Mouse (Mus musculus): ENCODE data around the gene Agpat1. TPM values are rescaled to one million over a fixed set of nuclear protein-coding genes. Genes with fewer than 3 reads are reported as not detected.

The Agpat1 gene
- polyA plus RNA-seq, 1 experiment = 330 TPM

GRCm38 (mm10) chr17:34583819-34584218 lies 20.2 kb upstream of the Agpat1 start:
- TF ChIP-seq CTCF (IDR thresholded peaks at IDR 0.05; ENCODE audit: extremely low read depth, insufficient read length, insufficient replicate concordance, low read depth, low read length) (no peak), POLR2A (IDR thresholded peaks at IDR 0.05; ENCODE audit: low read depth, low read length) (no peak)
- 93% methylated on average over 8 of the region's 8 CpGs for WGBS
- no peak overlapping the region for H3K4me3 ChIP-seq (ENCODE audit: low read depth, low read length)
- no peaks in the 10 kb centered on the region for H3K36me3 ChIP-seq (ENCODE audit: control insufficient read depth, insufficient read depth, low read length)
- no peaks in the 10 kb centered on the region for H3K27me3 ChIP-seq (ENCODE audit: control insufficient read depth, insufficient read depth, low read length)
- H3K27ac ChIP-seq (ENCODE audit: insufficient read depth, low read depth, low read length) = no peak overlapping the region
- H3K4me1 ChIP-seq (ENCODE audit: control insufficient read depth, insufficient read depth, insufficient read length, low read length) = peaks cover 7% of the 10 kb centered on the region

GRCm38 (mm10) chr17:34585121-34585520 lies 18.9 kb upstream of the Agpat1 start:
- Histone ChIP-seq H3K4me3 (ENCODE audit: low read depth, low read length) (no peak overlapping the region), H3K27me3 (ENCODE audit: control insufficient read depth, insufficient read depth, low read length) (no peaks in the 10 kb centered on the region), H3K36me3 (ENCODE audit: control insufficient read depth, insufficient read depth, low read length) (no peaks in the 10 kb centered on the region), H3K4me1 (ENCODE audit: control insufficient read depth, insufficient read depth, insufficient read length, low read length) (peaks cover 9% of the 10 kb centered on the region), H3K27ac (ENCODE audit: insufficient read depth, low read depth, low read length) (no peak overlapping the region)
- 94% methylated on average over 8 of the region's 8 CpGs for whole genome bisulfite sequencing
- TF ChIP-seq CTCF (IDR thresholded peaks at IDR 0.05; ENCODE audit: extremely low read depth, insufficient read length, insufficient replicate concordance, low read depth, low read length) (no peak), POLR2A (IDR thresholded peaks at IDR 0.05; ENCODE audit: low read depth, low read length) (no peak)

GRCm38 (mm10) chr17:34585877-34586771 lies 17.9 kb upstream of the Agpat1 start:
- H3K4me3 ChIP-seq (ENCODE audit: low read depth, low read length) = peak overlapping the region; percentile 96; the same call in 1 of the 2 replicates
- H3K27ac ChIP-seq (ENCODE audit: insufficient read depth, low read depth, low read length) = no peak overlapping the region
- H3K4me1 ChIP-seq (ENCODE audit: control insufficient read depth, insufficient read depth, insufficient read length, low read length) = peaks cover 11% of the 10 kb centered on the region
- TF ChIP-seq POLR2A (IDR thresholded peaks at IDR 0.05; ENCODE audit: low read depth, low read length) = no peak
- TF ChIP-seq CTCF (IDR thresholded peaks at IDR 0.05; ENCODE audit: extremely low read depth, insufficient read length, insufficient replicate concordance, low read depth, low read length) = no peak
- H3K27me3 ChIP-seq (ENCODE audit: control insufficient read depth, insufficient read depth, low read length) = no peaks in the 10 kb centered on the region
- no peaks in the 10 kb centered on the region for H3K36me3 ChIP-seq (ENCODE audit: control insufficient read depth, insufficient read depth, low read length)
- 57% methylated on average over 32 of the region's 32 CpGs for WGBS

GRCm38 (mm10) chr17:34586796-34587422 lies 17.2 kb upstream of the Agpat1 start:
- H3K4me1 ChIP-seq (ENCODE audit: control insufficient read depth, insufficient read depth, insufficient read length, low read length) = peaks cover 17% of the 10 kb centered on the region
- no peaks in the 10 kb centered on the region for H3K27me3 ChIP-seq (ENCODE audit: control insufficient read depth, insufficient read depth, low read length)
- no peaks in the 10 kb centered on the region for H3K36me3 ChIP-seq (ENCODE audit: control insufficient read depth, insufficient read depth, low read length)
- peak overlapping the region; percentile 80 for H3K27ac ChIP-seq (ENCODE audit: insufficient read depth, low read depth, low read length)
- TF ChIP-seq POLR2A (IDR thresholded peaks at IDR 0.05; ENCODE audit: low read depth, low read length) = no peak; the same call in 1 of the 2 replicates
- no peak for TF ChIP-seq CTCF (IDR thresholded peaks at IDR 0.05; ENCODE audit: extremely low read depth, insufficient read length, insufficient replicate concordance, low read depth, low read length)
- peak overlapping the region; percentile 96 for H3K4me3 ChIP-seq (ENCODE audit: low read depth, low read length)
- under 1% methylated on average over 38 of the region's 38 CpGs for WGBS

- under 1% methylated on average over 50 of the region's 50 CpGs for WGBS
- Histone ChIP-seq H3K36me3 (ENCODE audit: control insufficient read depth, insufficient read depth, low read length) (no peaks in the 10 kb centered on the region), H3K27me3 (ENCODE audit: control insufficient read depth, insufficient read depth, low read length) (no peaks in the 10 kb centered on the region), H3K4me3 (ENCODE audit: low read depth, low read length) (peak overlapping the region; percentile 96), H3K27ac (ENCODE audit: insufficient read depth, low read depth, low read length) (peak overlapping the region; percentile 80), H3K4me1 (ENCODE audit: control insufficient read depth, insufficient read depth, insufficient read length, low read length) (peaks cover 17% of the 10 kb centered on the region)
- TF ChIP-seq CTCF (IDR thresholded peaks at IDR 0.05; ENCODE audit: extremely low read depth, insufficient read length, insufficient replicate concordance, low read depth, low read length) (no peak), POLR2A (IDR thresholded peaks at IDR 0.05; ENCODE audit: low read depth, low read length) (peak; percentile 94; the same call in 1 of the 2 replicates)
Observed at GRCm38 (mm10) chr17:34587423-34587811, 16.6 kb upstream of the Agpat1 start.

GRCm38 (mm10) chr17:34587814-34588213 lies 16.2 kb upstream of the Agpat1 start:
- peak overlapping the region; percentile 96 for H3K4me3 ChIP-seq (ENCODE audit: low read depth, low read length)
- 2% methylated on average over 19 of the region's 19 CpGs for WGBS

GRCm38 (mm10) chr17:34588767-34589166 lies 15.3 kb upstream of the Agpat1 start:
- no peak for TF ChIP-seq POLR2A (IDR thresholded peaks at IDR 0.05; ENCODE audit: low read depth, low read length)
- no peaks in the 10 kb centered on the region for H3K27me3 ChIP-seq (ENCODE audit: control insufficient read depth, insufficient read depth, low read length)
- H3K4me1 ChIP-seq (ENCODE audit: control insufficient read depth, insufficient read depth, insufficient read length, low read length) = peaks cover 18% of the 10 kb centered on the region
- H3K36me3 ChIP-seq (ENCODE audit: control insufficient read depth, insufficient read depth, low read length) = no peaks in the 10 kb centered on the region
- H3K4me3 ChIP-seq (ENCODE audit: low read depth, low read length) = no peak overlapping the region
- WGBS = 74% methylated on average over 3 of the region's 3 CpGs
- no peak overlapping the region for H3K27ac ChIP-seq (ENCODE audit: insufficient read depth, low read depth, low read length)

More at GRCm38 (mm10) chr17:34587814-34588213, 16.2 kb upstream of the Agpat1 start:
- H3K27me3 ChIP-seq (ENCODE audit: control insufficient read depth, insufficient read depth, low read length) = no peaks in the 10 kb centered on the region
- H3K27ac ChIP-seq (ENCODE audit: insufficient read depth, low read depth, low read length) = peak overlapping the region; percentile 74
- no peaks in the 10 kb centered on the region for H3K36me3 ChIP-seq (ENCODE audit: control insufficient read depth, insufficient read depth, low read length)
- no peak for TF ChIP-seq POLR2A (IDR thresholded peaks at IDR 0.05; ENCODE audit: low read depth, low read length)
- TF ChIP-seq CTCF (IDR thresholded peaks at IDR 0.05; ENCODE audit: extremely low read depth, insufficient read length, insufficient replicate concordance, low read depth, low read length) = no peak
- peaks cover 17% of the 10 kb centered on the region for H3K4me1 ChIP-seq (ENCODE audit: control insufficient read depth, insufficient read depth, insufficient read length, low read length)
